Mouse (Mus musculus) heart, adult 2 months (tissue): ENCODE measurements around the gene Dgat2l6.

Source experiments
- CTCF ChIP-seq: fragments of 200-600 bp; IDR thresholded peaks from 2 replicates; pipeline ENCODE4 v1.8.1; 2022; ENCODE audit warnings: antibody characterized with exemption, mild to moderate bottlenecking, moderate library complexity
- EP300 ChIP-seq: fragments of 200-500 bp; IDR thresholded peaks from 2 replicates; pipeline ENCODE4 v1.6.1; 2011; ENCODE audit warnings: low read depth, low read length, control low read depth; ENCODE audit not compliant: insufficient read depth
- POLR2A ChIP-seq: fragments of 200-500 bp; IDR thresholded peaks from 2 replicates; pipeline ENCODE4 v1.6.1; 2011; ENCODE audit warnings: mild to moderate bottlenecking, low read depth, low read length, control low read depth; ENCODE audit not compliant: insufficient read depth

DNA sequence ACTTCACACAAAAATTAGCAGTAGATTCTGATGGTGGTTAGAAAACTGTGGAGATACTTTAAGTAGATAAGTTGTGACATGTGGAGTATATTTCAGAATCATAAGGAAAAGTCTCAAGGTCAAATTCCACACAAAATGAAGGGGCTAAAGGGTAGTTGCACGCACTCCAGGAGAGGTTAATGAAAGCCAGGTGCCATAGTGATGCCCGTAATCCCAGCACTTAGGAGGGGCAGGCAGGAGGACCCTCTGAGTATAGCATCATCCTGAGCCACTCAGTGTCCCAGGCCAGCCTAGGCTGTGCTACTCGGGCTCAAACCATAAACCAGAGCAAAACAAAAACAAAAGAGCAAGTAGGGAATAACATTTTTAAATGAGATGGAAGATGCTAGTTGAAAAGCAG, 14.7 kb upstream of the Dgat2l6 start:
- TF ChIP-seq CTCF = no peak
- no peak for TF ChIP-seq POLR2A
- TF ChIP-seq EP300 = no peak
